Mouse (Mus musculus) hindbrain, embryonic 11.5 days (tissue): Measurements from ENCODE around the gene Rcan1. TPM values are rescaled to one million over a fixed set of nuclear protein-coding genes. Genes with fewer than 3 reads are reported as not detected.
A peak's percentile ranks its signal among the peaks of the same experiment; 100 is the strongest.
"Not testable (repeated sequence)": the region's sequence is repeated elsewhere in the genome, so short reads cannot be mapped to it uniquely, and the experiment has no call there.

ENCODE experiments used
- ATAC-seq: fragments of 200-750 bp; cut with Nextera tagmentation; 2 replicates; pipeline ENCODE4 v1.8.0; 2017; ENCODE audit warnings: mild to moderate bottlenecking, moderate TSS enrichment, moderate library complexity; ENCODE audit not compliant: low FRiP score
- DNase-seq: peaks from one replicate; pipeline ENCODE4 v3.0.0-alpha.2; 2015; ENCODE audit warnings: low spot score
- H3K27ac ChIP-seq: fragments of 300-500 bp; sonication (generic); 2 replicates; pipeline ENCODE4 v1.5.1; 2014; ENCODE audit warnings: mild to moderate bottlenecking, low read depth, low read length
- H3K27me3 ChIP-seq: fragments of 300-500 bp; sonication (generic); 2 replicates; pipeline ENCODE4 v1.6.1; 2014; ENCODE audit warnings: mild to moderate bottlenecking, low read length, moderate library complexity, mixed read lengths; ENCODE audit not compliant: control insufficient read depth, insufficient read depth
- H3K36me3 ChIP-seq: fragments of 300-500 bp; sonication (generic); 2 replicates; pipeline ENCODE4 v1.6.1; 2014; ENCODE audit warnings: mild to moderate bottlenecking, low read length, moderate library complexity, mixed read lengths; ENCODE audit not compliant: control insufficient read depth, insufficient read depth
- H3K4me1 ChIP-seq: fragments of 300-500 bp; sonication (generic); replicated peaks from 2 replicates; pipeline ENCODE4 v1.6.1; 2014; ENCODE audit warnings: low read length, mixed read lengths; ENCODE audit not compliant: control insufficient read depth, insufficient read depth
- H3K4me2 ChIP-seq: fragments of 300-500 bp; sonication (generic); replicated peaks from 2 replicates; pipeline ENCODE4 v1.6.1; 2014; ENCODE audit warnings: mild to moderate bottlenecking, low read depth, low read length
- H3K4me3 ChIP-seq: fragments of 300-500 bp; sonication (generic); 2 replicates; pipeline ENCODE4 v1.5.1; 2014; ENCODE audit warnings: low read depth, low read length
- H3K9ac ChIP-seq: fragments of 300-500 bp; sonication (generic); 2 replicates; pipeline ENCODE4 v1.6.1; 2014; ENCODE audit warnings: low read depth, low read length
- H3K9me3 ChIP-seq: fragments of 300-500 bp; sonication (generic); 2 replicates; pipeline ENCODE4 v1.6.1; 2016; ENCODE audit warnings: low read length; ENCODE audit not compliant: control insufficient read depth
- WGBS: fragments of 180-500 bp; shearing (Covaris S2); extraction: QIAGEN DNeasy Blood & Tissue Kit; methylation state at CpG from one replicate; pipeline ENCODE4 v1.1.7; 2014; 5-methylcytosine and 5-hydroxymethylcytosine counted together
- polyA plus RNA-seq: library from polyadenylated mRNA; unstranded; fragments of >200 nt; fragmentation: Nextera tagmentation; extraction: Ambion mirVana; gene quantifications from 2 replicates; pipeline ENCODE4 v1.2.1, GENCODE M21; 2014

Rcan1 gene
- 39.3 and 45.3 TPM in 2 replicates for polyA plus RNA-seq

GRCm38 (mm10) chr16:92470706-92471105 is at the start of gene Rcan1:
TSS of gene Rcan1 (minus strand) at chr16:92470867.
- H3K4me1 ChIP-seq = no peaks in the 10 kb centered on the region
- no peak within 1 kb of the TSS for H3K27ac ChIP-seq
- H3K36me3 ChIP-seq = no peaks in the 10 kb centered on the region
- no peaks in the 10 kb centered on the region for H3K27me3 ChIP-seq
- ATAC-seq (no peak), DNase-seq (no peak)
- H3K9me3 ChIP-seq = no peaks in the 10 kb centered on the region
- no peak within 1 kb of the TSS for H3K4me3 ChIP-seq
- WGBS = 73% methylated on average over 6 of the region's 6 CpGs
- no peak within 1 kb of the TSS for H3K4me2 ChIP-seq
- H3K9ac ChIP-seq = no peak within 1 kb of the TSS

GRCm38 (mm10) chr16:92519820-92520492 is 49.3 kb upstream of the Rcan1 start:
- H3K9ac ChIP-seq = no peak overlapping the region
- H3K36me3 ChIP-seq = no peaks in the 10 kb centered on the region
- ATAC-seq (no peak), DNase-seq (peak; percentile 71)
- H3K4me1 ChIP-seq = no peaks in the 10 kb centered on the region
- no peaks in the 10 kb centered on the region; the same call in 1 of the 2 replicates for H3K27me3 ChIP-seq
- 56% methylated on average over 13 of the region's 13 CpGs for WGBS
- no peaks in the 10 kb centered on the region for H3K9me3 ChIP-seq
- H3K4me2 ChIP-seq = no peak overlapping the region
- no peak overlapping the region for H3K4me3 ChIP-seq
- no peak overlapping the region for H3K27ac ChIP-seq

- Histone ChIP-seq H3K4me3 (no peak overlapping the region), H3K9ac (no peak overlapping the region), H3K27me3 (no peaks in the 10 kb centered on the region), H3K4me2 (no peak overlapping the region), H3K27ac (no peak overlapping the region), H3K9me3 (no peaks in the 10 kb centered on the region), H3K36me3 (no peaks in the 10 kb centered on the region), H3K4me1 (no peaks in the 10 kb centered on the region)
- DNase-seq (no peak), ATAC-seq (no peak)
- WGBS = 61% methylated on average over 4 of the region's 4 CpGs
These were observed 48.1 kb upstream of the Rcan1 start for GRCm38 (mm10) chr16:92518718-92519117.

- no peak overlapping the region for H3K4me2 ChIP-seq
- no peak overlapping the region for H3K27ac ChIP-seq
- ATAC-seq = no peak
- no peaks in the 10 kb centered on the region for H3K9me3 ChIP-seq
- no peaks in the 10 kb centered on the region for H3K4me1 ChIP-seq
- 91% methylated on average over 9 of the region's 9 CpGs for WGBS
- no peak overlapping the region for H3K4me3 ChIP-seq
- H3K9ac ChIP-seq = no peak overlapping the region
- H3K27me3 ChIP-seq = no peaks in the 10 kb centered on the region
- no peak for DNase-seq
- no peaks in the 10 kb centered on the region for H3K36me3 ChIP-seq
These were observed 45.5 kb upstream of the Rcan1 start for GRCm38 (mm10) chr16:92516139-92516538.

GRCm38 (mm10) chr16:92514896-92515295 is 44.2 kb upstream of the Rcan1 start:
- H3K27ac ChIP-seq, H3K4me1 ChIP-seq, H3K4me3 ChIP-seq, H3K36me3 ChIP-seq, DNase-seq, ATAC-seq, H3K9ac ChIP-seq, H3K9me3 ChIP-seq, H3K4me2 ChIP-seq, H3K27me3 ChIP-seq: not testable (repeated sequence)
- WGBS = 80% methylated on average over 8 of the region's 9 CpGs

- H3K27me3 ChIP-seq = no peaks in the 10 kb centered on the region
- H3K4me1 ChIP-seq = no peaks in the 10 kb centered on the region
- no peaks in the 10 kb centered on the region for H3K9me3 ChIP-seq
- no peak overlapping the region for H3K27ac ChIP-seq
- H3K9ac ChIP-seq = no peak overlapping the region
- no peak overlapping the region for H3K4me3 ChIP-seq
- no peak for ATAC-seq
- no peak overlapping the region for H3K4me2 ChIP-seq
- DNase-seq = peak; percentile 47
- H3K36me3 ChIP-seq = no peaks in the 10 kb centered on the region
- WGBS = 66% methylated on average over 5 of the region's 5 CpGs
These were observed 41.2 kb upstream of the Rcan1 start for GRCm38 (mm10) chr16:92511773-92512391.

GRCm38 (mm10) chr16:92510835-92511772 is 40.4 kb upstream of the Rcan1 start:
- Histone ChIP-seq H3K4me2 (no peak overlapping the region), H3K9ac (no peak overlapping the region), H3K27ac (no peak overlapping the region), H3K9me3 (no peaks in the 10 kb centered on the region), H3K4me1 (no peaks in the 10 kb centered on the region), H3K4me3 (no peak overlapping the region), H3K27me3 (no peaks in the 10 kb centered on the region), H3K36me3 (no peaks in the 10 kb centered on the region)
- ATAC-seq (no peak), DNase-seq (no peak)
- 84% methylated on average over 13 of the region's 13 CpGs for WGBS

GRCm38 (mm10) chr16:92507573-92507972 is 36.9 kb upstream of the Rcan1 start:
- H3K27me3 ChIP-seq = no peaks in the 10 kb centered on the region
- no peak overlapping the region for H3K4me3 ChIP-seq
- H3K27ac ChIP-seq = no peak overlapping the region
- DNase-seq (no peak), ATAC-seq (no peak)
- no peaks in the 10 kb centered on the region for H3K4me1 ChIP-seq
- no peak overlapping the region for H3K4me2 ChIP-seq
- H3K9ac ChIP-seq = no peak overlapping the region
- no peaks in the 10 kb centered on the region for H3K36me3 ChIP-seq
- WGBS = 88% methylated on average over 4 of the region's 4 CpGs
- no peaks in the 10 kb centered on the region for H3K9me3 ChIP-seq
